In the genomic region with DNA sequence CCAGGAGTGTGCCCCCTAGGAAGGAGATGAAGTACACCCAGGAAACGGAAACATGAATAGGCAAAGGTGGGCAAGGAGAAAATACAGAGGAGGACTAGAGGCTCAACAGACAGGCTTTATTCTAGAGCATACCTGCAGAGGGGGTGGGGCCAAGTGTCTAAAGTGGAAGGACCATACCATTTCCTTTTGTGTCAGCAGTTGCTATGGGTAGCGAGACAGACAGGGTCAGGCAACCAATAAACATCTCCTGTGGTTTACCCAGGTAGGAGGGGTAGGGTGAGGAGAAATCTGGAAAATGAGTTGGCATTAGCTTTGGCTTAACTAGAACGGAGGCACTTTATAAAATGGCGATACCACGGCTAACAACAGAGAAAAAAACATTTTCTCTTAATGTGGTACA, we compare ENCODE assay signal across 8 mouse cellular contexts. TPM values are rescaled to one million over a fixed set of nuclear protein-coding genes. Genes with fewer than 3 reads are reported as not detected.
A peak's percentile ranks its signal among the peaks of the same experiment; 100 is the strongest.
DNase-seq lines count a peak whose midpoint lies in the region; ATAC-seq lines count a peak whose summit lies in the region.

No protein-coding gene starts in this region.

- H3K27ac ChIP-seq in hindbrain, embryonic 14.5 days, result no peak overlapping the region
- H3K27ac ChIP-seq in limb, embryonic 15.5 days, result peak overlapping the region; percentile 95

- ATAC-seq in hindbrain, embryonic 14.5 days (ENCODE audit: low FRiP score), result no peak
- no peak for ATAC-seq in limb, embryonic 15.5 days (ENCODE audit: insufficient number of reproducible peaks, low FRiP score, low TSS enrichment, low read depth)

- no peaks in the 10 kb centered on the region for H3K27me3 ChIP-seq in hindbrain, embryonic 14.5 days (ENCODE audit: control insufficient read depth, insufficient read depth, low read length)
- no peaks in the 10 kb centered on the region for H3K27me3 ChIP-seq in limb, embryonic 15.5 days

- H3K9me3 ChIP-seq in hindbrain, embryonic 14.5 days (ENCODE audit: control insufficient read depth, low read length), result no peaks in the 10 kb centered on the region
- no peaks in the 10 kb centered on the region for H3K9me3 ChIP-seq in limb, embryonic 15.5 days

- WGBS in hindbrain, embryonic 14.5 days, result 69% methylated on average over 5 of the region's 5 CpGs
- WGBS in limb, embryonic 15.5 days, result 29% methylated on average over 5 of the region's 5 CpGs

- H3K9ac ChIP-seq in hindbrain, embryonic 14.5 days, result no peak overlapping the region
- H3K9ac ChIP-seq in limb, embryonic 15.5 days, result no peak overlapping the region

- DNase-seq in layer of hippocampus, adult 9-11 months, result peak; percentile 43
- DNase-seq in layer of hippocampus, postnatal 10 days (ENCODE audit: low spot score in 2 of 2), result no peak
- DNase-seq in cerebellum, postnatal 10 days, result peak; percentile 79 to 81
- DNase-seq in hindbrain, embryonic 14.5 days (ENCODE audit: low spot score), result no peak
- DNase-seq in naive thymus-derived CD4-positive, alpha-beta T cell, adult 2 months (ENCODE audit: low read depth), result peak; percentile 70
- no peak for DNase-seq in layer of hippocampus, postnatal 14 days (ENCODE audit: low spot score in 2 of 2)
- no peak for DNase-seq in gastrocnemius, postnatal 10 days

- peak overlapping the region; percentile 55 for H3K4me2 ChIP-seq in hindbrain, embryonic 14.5 days (replicated peaks)
- peak overlapping the region; percentile 54 for H3K4me2 ChIP-seq in limb, embryonic 15.5 days

- peaks cover 11% of the 10 kb centered on the region for H3K4me1 ChIP-seq in hindbrain, embryonic 14.5 days (replicated peaks; ENCODE audit: control insufficient read depth, insufficient read depth, low read length)
- H3K4me1 ChIP-seq in limb, embryonic 15.5 days, result peaks cover 18% of the 10 kb centered on the region

- peak overlapping the region; percentile 62; the same call in 1 of the 2 replicates for H3K4me3 ChIP-seq in hindbrain, embryonic 14.5 days (replicated peaks; ENCODE audit: low read length)
- peak overlapping the region; percentile 84 for H3K4me3 ChIP-seq in limb, embryonic 15.5 days

- H3K36me3 ChIP-seq in hindbrain, embryonic 14.5 days (replicated peaks; ENCODE audit: control insufficient read depth, insufficient read depth), result peaks cover 22% of the 10 kb centered on the region
- H3K36me3 ChIP-seq in limb, embryonic 15.5 days, result peaks cover 24% of the 10 kb centered on the region

RNA-seq across cellular contexts. Expression of a gene that starts 1.1 kb away (rescaled TPM):
- total RNA-seq in layer of hippocampus, postnatal 10 days (2021), result 10 to 100 TPM; 20.1 to 21.3 TPM
- 7.4 and 8.9 TPM in 2 replicates for polyA plus RNA-seq in hindbrain, embryonic 14.5 days (2014; fragmentation: Nextera tagmentation; extraction: Ambion mirVana)
- 8.0 and 8.2 TPM in 2 replicates for polyA plus RNA-seq in limb, embryonic 15.5 days (2015; fragmentation: Nextera tagmentation; extraction: Ambion mirVana)
- 10 to 100 TPM; 19.8 to 23.4 TPM for total RNA-seq in layer of hippocampus, postnatal 14 days (2021)
- total RNA-seq in gastrocnemius, postnatal 10 days (2021), result 10 to 100 TPM in 1 of 2 experiments, 1 to 10 TPM in 1; 7.6 to 11.5 TPM

RNA-seq across cellular contexts. Expression of a gene that starts 19.9 kb away (rescaled TPM):
- total RNA-seq in layer of hippocampus, postnatal 10 days (2021), result 1 to 10 TPM; 4.8 to 5.2 TPM
- polyA plus RNA-seq in hindbrain, embryonic 14.5 days (2014; fragmentation: Nextera tagmentation; extraction: Ambion mirVana), result 9.9 and 12.9 TPM in 2 replicates
- polyA plus RNA-seq in limb, embryonic 15.5 days (2015; fragmentation: Nextera tagmentation; extraction: Ambion mirVana), result 51.9 and 57.7 TPM in 2 replicates
- 1 to 10 TPM; 7.2 to 7.6 TPM for total RNA-seq in layer of hippocampus, postnatal 14 days (2021)
- total RNA-seq in gastrocnemius, postnatal 10 days (2021), result 1 to 10 TPM; 8.3 to 8.6 TPM

RNA-seq across cellular contexts. Expression of a gene that starts 21.7 kb away (rescaled TPM):
- 10 to 100 TPM; 46.5 to 50.7 TPM for total RNA-seq in layer of hippocampus, postnatal 10 days (2021)
- 25.0 and 28.4 TPM in 2 replicates for polyA plus RNA-seq in hindbrain, embryonic 14.5 days (2014; fragmentation: Nextera tagmentation; extraction: Ambion mirVana)
- 26.8 and 29.1 TPM in 2 replicates for polyA plus RNA-seq in limb, embryonic 15.5 days (2015; fragmentation: Nextera tagmentation; extraction: Ambion mirVana)
- total RNA-seq in layer of hippocampus, postnatal 14 days (2021), result 10 to 100 TPM; 52.3 to 54.4 TPM
- total RNA-seq in gastrocnemius, postnatal 10 days (2021), result 10 to 100 TPM; 31.0 to 32.7 TPM

Comparison
In these comparisons a context has a peak if more than half of its experiments do, and no peak if none do; other contexts are left out.
1. DNase-seq: peak in layer of hippocampus, adult 9-11 months (single experiment), cerebellum, postnatal 10 days (2 of 2) and naive thymus-derived CD4-positive, alpha-beta T cell, adult 2 months (single experiment); none in layer of hippocampus, postnatal 10 days (0 of 2), hindbrain, embryonic 14.5 days (single experiment), layer of hippocampus, postnatal 14 days (0 of 2) and gastrocnemius, postnatal 10 days (single experiment).